Mouse (Mus musculus) ES-Bruce4 (cell line): ENCODE data around the gene Slc20a1. TPM values are rescaled to one million over a fixed set of nuclear protein-coding genes. Genes with fewer than 3 reads are reported as not detected.

Source experiments
- H3K27ac ChIP-seq: 2 replicates; pipeline ENCODE4 v1.5.1; 2012; ENCODE audit warnings: low read length, inconsistent platforms; ENCODE audit not compliant: insufficient read depth
- H3K27me3 ChIP-seq: 2 replicates; pipeline ENCODE4 v1.6.1; 2012; ENCODE audit warnings: mild to moderate bottlenecking, low read length, inconsistent platforms; ENCODE audit not compliant: control insufficient read depth, poor library complexity, insufficient read depth, severe bottlenecking
- H3K36me3 ChIP-seq: 2 replicates; pipeline ENCODE4 v1.6.1; 2012; ENCODE audit warnings: inconsistent platforms, mild to moderate bottlenecking, low read length, moderate library complexity; ENCODE audit not compliant: control insufficient read depth, poor library complexity, insufficient read depth, severe bottlenecking
- H3K4me1 ChIP-seq: one replicate; pipeline ENCODE4 v1.8.1; 2011; ENCODE audit warnings: low read length; ENCODE audit not compliant: control insufficient read depth, insufficient read depth
- H3K4me3 ChIP-seq: 2 replicates; pipeline ENCODE4 v1.5.1; 2011; ENCODE audit warnings: low read depth, mild to moderate bottlenecking, low read length
- H3K9ac ChIP-seq: 2 replicates; pipeline ENCODE4 v1.6.1; 2012; ENCODE audit warnings: low read depth, mild to moderate bottlenecking, inconsistent platforms; ENCODE audit not compliant: poor library complexity, severe bottlenecking
- H3K9me3 ChIP-seq: replicated peaks from 2 replicates; pipeline ENCODE4 v1.6.1; 2012; ENCODE audit warnings: mild to moderate bottlenecking, low read length, inconsistent platforms; ENCODE audit not compliant: control insufficient read depth, poor library complexity, insufficient read depth, severe bottlenecking
- CTCF ChIP-seq: IDR thresholded peaks from one replicate; pipeline ENCODE4 v1.8.1; 2011; ENCODE audit warnings: low read depth, low read length
- EP300 ChIP-seq: IDR thresholded peaks from 2 replicates; pipeline ENCODE4 v1.6.1; 2011; ENCODE audit warnings: low read depth, low read length; ENCODE audit not compliant: insufficient read depth
- POLR2A ChIP-seq: IDR thresholded peaks from one replicate; pipeline ENCODE4 v1.8.1; 2011; ENCODE audit warnings: low read length; ENCODE audit not compliant: insufficient read depth
- polyA plus RNA-seq: library from polyadenylated mRNA; stranded (reverse); fragments of >200 nt; gene quantifications from 2 replicates; pipeline ENCODE4 v1.2.4, GENCODE M21; 2011; ENCODE audit warnings: low read depth; ENCODE audit not compliant: missing spikeins, insufficient read depth, insufficient read length

Slc20a1 gene
- polyA plus RNA-seq, 1 experiment, result 224 TPM

DNA sequence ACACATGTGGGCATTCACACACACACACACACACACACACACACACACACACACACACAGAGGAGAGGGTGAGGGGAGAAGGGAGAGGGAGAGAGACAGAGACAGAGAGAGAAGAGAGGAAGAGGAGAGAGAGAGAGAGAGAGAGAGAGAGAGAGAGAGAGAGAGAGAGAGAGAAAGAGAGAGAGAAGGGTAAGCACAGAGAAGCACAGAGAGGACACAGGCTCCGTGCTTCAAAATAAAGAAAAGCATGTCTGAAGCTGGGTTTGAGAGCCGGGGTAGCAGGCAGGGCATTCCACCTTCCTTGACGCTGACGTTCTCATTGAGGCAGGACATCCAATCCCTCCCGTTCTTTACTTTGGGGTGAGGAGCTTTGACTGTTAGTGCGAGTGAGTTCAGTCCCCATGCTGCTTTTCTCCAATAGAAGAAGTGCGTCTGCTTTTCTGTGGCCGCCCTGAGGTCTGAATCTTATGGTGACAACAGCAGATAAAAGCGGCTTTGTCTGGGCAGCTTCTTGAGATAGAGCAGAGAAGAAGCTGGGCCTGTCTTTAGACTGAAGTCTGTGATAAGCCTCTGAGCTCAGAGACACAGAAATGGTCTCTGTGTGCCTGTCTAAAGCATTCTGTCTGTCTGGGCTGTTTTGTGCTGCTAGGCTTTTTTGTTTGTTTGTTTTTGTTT lies 35.4 kb downstream of the Slc20a1 start:
- Histone ChIP-seq H3K36me3 (no peaks in the 10 kb centered on the region), H3K4me3 (no peak overlapping the region), H3K9ac (no peak overlapping the region), H3K4me1 (peaks cover 6% of the 10 kb centered on the region), H3K9me3 (no peaks in the 10 kb centered on the region), H3K27ac (no peak overlapping the region), H3K27me3 (no peaks in the 10 kb centered on the region)
- TF ChIP-seq CTCF (no peak), POLR2A (no peak), EP300 (no peak)

DNA sequence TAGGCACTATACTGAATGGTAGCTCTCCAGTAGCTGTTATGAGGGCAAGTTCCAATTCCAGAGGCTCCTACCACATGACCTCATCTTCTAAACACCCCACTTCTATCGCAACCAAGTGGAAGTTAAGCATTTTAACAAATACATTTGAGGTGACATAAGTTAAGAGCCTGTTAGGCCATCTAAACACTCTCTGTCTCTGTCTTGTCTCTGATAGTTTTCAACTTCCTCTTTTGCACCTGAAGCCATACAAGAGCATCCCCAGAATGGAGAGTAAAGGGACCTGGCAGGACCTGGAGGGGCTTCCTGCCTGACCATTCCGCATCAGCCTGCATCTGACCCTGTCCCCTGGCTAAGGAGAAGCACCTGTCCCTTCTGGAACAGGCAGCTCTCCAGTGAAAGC lies 36.2 kb downstream of the Slc20a1 start:
- H3K27me3 ChIP-seq, result no peaks in the 10 kb centered on the region
- H3K9ac ChIP-seq, result no peak overlapping the region
- H3K27ac ChIP-seq, result no peak overlapping the region
- no peak overlapping the region for H3K4me3 ChIP-seq
- no peaks in the 10 kb centered on the region for H3K36me3 ChIP-seq
- TF ChIP-seq CTCF, result no peak
- no peak for TF ChIP-seq EP300
- no peak for TF ChIP-seq POLR2A
- no peaks in the 10 kb centered on the region for H3K9me3 ChIP-seq
- H3K4me1 ChIP-seq, result peaks cover 6% of the 10 kb centered on the region

DNA sequence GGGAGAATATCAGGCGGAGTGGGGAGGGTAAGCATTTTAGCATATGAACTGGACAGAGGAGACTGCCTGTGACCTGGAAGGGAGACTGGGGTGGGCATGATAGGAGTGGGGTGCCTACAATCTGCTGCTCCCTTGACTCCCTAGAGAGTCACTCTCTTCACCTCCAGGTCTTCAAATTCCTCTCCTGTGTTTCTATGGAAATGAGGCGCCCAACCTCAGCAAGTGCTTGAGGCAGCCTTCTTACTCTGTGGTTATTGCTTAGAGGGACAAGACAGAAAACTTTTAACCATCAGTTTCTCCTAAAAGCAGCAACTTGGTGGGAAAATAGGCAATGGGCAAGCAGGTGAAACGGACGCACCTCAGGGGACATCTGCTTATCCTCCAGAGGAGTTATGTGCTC lies 38.0 kb downstream of the Slc20a1 start:
- TF ChIP-seq POLR2A, result no peak
- TF ChIP-seq EP300, result no peak
- no peak for TF ChIP-seq CTCF
- H3K9me3 ChIP-seq, result no peaks in the 10 kb centered on the region
- H3K4me1 ChIP-seq, result peaks cover 8% of the 10 kb centered on the region
- H3K27ac ChIP-seq, result peak overlapping the region; percentile 33
- no peak overlapping the region for H3K9ac ChIP-seq
- H3K4me3 ChIP-seq, result no peak overlapping the region
- no peaks in the 10 kb centered on the region for H3K27me3 ChIP-seq
- H3K36me3 ChIP-seq, result no peaks in the 10 kb centered on the region

DNA sequence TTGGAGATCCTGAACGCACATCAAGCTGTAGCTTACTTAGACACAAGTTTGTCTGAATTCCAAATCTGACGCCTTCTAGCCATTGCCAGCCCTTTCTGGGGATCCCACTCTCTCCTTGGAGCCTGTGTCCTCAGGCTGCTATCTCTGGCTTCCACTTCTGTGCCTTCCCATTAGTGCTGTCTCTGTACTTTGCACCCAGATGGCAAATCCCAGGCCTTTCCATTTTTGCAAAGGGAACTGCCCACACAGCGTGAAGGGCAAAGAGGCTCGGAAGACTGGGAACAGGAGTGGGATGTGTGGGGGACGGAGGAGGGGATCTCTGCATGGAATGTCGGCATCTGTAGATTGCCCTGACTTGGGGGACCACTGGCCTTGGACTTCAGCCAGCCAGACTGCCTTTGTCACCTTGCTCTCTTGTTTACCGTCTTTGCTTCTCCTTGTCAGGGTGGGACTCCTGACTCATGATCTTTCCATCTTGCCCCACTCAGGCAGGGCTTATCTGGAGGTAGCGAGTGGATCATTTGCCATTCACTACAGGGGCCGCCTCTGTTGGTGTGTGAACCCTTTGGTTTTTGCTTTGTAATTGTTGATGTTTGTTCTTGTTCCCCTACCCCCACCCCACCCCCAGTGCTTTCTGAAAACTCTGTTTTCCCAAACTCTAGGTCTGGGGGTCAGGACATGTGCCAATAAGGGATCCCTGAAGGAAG lies 42.3 kb downstream of the Slc20a1 start:
- Histone ChIP-seq H3K9ac (peak overlapping the region; percentile 1; the same call in 1 of the 2 replicates), H3K27ac (peak overlapping the region; percentile 92), H3K27me3 (no peaks in the 10 kb centered on the region), H3K4me1 (peaks cover 10% of the 10 kb centered on the region), H3K9me3 (no peaks in the 10 kb centered on the region), H3K4me3 (no peak overlapping the region), H3K36me3 (no peaks in the 10 kb centered on the region)
- TF ChIP-seq CTCF (no peak), EP300 (0 out of 2 replicates have a peak, but pooled peaks have one; percentile 16), POLR2A (no peak)

DNA sequence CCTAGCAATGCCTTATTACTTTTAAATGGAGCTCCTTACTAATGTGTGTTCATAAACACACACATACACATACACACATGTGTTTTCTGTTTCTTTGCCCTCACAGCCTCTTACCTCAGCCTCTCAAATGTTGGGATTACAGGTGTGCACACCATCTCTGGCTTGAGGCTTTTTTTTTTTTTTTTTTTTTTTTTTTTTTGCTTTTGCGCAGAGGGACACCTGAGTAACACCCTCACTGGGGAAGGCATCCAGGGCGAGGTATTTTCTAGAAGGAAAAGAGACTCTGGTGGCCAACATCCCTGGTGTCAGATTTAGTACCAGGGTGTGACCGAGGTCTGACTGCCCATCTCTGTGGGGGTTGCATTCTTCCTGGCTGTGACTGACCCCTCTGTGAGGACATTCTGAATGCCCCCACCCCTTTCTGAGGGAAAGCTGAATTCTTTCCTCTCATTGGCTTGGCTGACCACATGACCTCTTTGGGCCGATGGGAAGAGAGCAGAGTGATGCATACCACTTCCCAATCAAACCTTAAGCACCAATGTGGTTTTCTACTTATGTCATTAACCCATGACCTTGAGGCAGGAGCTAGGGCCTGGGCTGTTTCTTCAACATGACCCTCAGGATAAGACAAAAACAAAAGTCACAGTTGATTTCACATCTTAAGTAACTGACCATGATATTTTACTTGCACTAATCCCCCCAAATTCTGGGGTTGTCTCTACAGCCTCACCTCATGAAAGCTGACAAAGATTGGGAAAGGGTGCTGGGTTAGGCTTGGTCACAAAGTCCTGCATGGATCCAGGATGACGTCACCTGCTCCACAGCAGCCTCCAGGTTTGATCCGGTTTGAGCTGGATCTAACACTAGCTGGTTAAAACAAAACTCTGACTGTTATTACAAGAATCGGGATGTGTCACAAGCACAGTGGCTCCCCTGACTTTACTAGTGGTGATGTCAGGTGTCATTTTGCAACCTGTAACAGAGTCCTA lies 43.6 kb downstream of the Slc20a1 start:
- H3K9ac ChIP-seq, result peak overlapping the region; percentile 1; the same call in 1 of the 2 replicates
- no peak for TF ChIP-seq POLR2A
- TF ChIP-seq EP300, result peak; percentile 91
- peaks cover 10% of the 10 kb centered on the region for H3K4me1 ChIP-seq
- no peak overlapping the region for H3K4me3 ChIP-seq
- peak overlapping the region; percentile 92 for H3K27ac ChIP-seq
- H3K27me3 ChIP-seq, result no peaks in the 10 kb centered on the region
- no peaks in the 10 kb centered on the region for H3K36me3 ChIP-seq
- no peaks in the 10 kb centered on the region for H3K9me3 ChIP-seq

DNA sequence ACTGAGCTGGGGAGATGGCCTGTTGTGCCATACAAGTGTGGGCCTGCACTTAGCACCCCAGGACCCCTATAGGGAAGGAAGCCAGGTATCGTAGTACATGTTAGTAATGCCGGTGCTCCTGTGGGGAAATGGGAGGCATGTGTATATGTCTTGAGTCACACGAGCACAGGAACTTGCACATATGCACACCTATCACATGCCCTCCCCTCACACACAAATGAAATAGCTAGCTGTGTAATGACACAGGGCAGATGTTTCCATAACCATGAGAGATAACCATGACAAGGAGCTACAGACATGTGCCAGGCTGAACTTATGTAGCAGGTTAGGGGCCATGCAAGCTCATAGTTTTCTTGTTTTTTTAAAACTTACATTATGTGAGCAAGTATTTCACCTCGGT lies 44.4 kb downstream of the Slc20a1 start:
- Histone ChIP-seq H3K9me3 (no peaks in the 10 kb centered on the region), H3K27ac (peak overlapping the region; percentile 94), H3K4me3 (no peak overlapping the region), H3K4me1 (peaks cover 10% of the 10 kb centered on the region), H3K36me3 (no peaks in the 10 kb centered on the region), H3K27me3 (no peaks in the 10 kb centered on the region), H3K9ac (no peak overlapping the region)
- TF ChIP-seq POLR2A (no peak), CTCF (no peak), EP300 (no peak)
